Mouse (Mus musculus) neural tube, embryonic 14.5 days (tissue): ENCODE results near the gene Rbl2. TPM values are rescaled to one million over a fixed set of nuclear protein-coding genes. Genes with fewer than 3 reads are reported as not detected.

Experiments used
- ATAC-seq: fragments of 200-750 bp; cut with Nextera tagmentation; 2 replicates; pipeline ENCODE4 v1.8.0; 2017; ENCODE audit warnings: low read depth, mild to moderate bottlenecking, moderate TSS enrichment, moderate library complexity
- H3K27ac ChIP-seq: fragments of 300-500 bp; sonication (generic); 2 replicates; pipeline ENCODE4 v1.5.1; 2014; ENCODE audit warnings: low read depth, mild to moderate bottlenecking, control low read depth, low read length, moderate library complexity, mixed read lengths
- H3K27me3 ChIP-seq: fragments of 300-500 bp; sonication (generic); 2 replicates; pipeline ENCODE4 v1.6.1; 2014; ENCODE audit warnings: low read length; ENCODE audit not compliant: control insufficient read depth, insufficient read depth
- H3K36me3 ChIP-seq: fragments of 300-500 bp; sonication (generic); 2 replicates; pipeline ENCODE4 v1.6.1; 2014; ENCODE audit warnings: low read length, mixed read lengths; ENCODE audit not compliant: control insufficient read depth, insufficient read depth
- H3K4me1 ChIP-seq: fragments of 300-500 bp; sonication (generic); 2 replicates; pipeline ENCODE4 v1.6.1; 2014; ENCODE audit warnings: low read length; ENCODE audit not compliant: control insufficient read depth, insufficient read depth
- H3K4me2 ChIP-seq: fragments of 300-500 bp; sonication (generic); 2 replicates; pipeline ENCODE4 v1.6.1; 2014; ENCODE audit warnings: mild to moderate bottlenecking, low read depth, low read length, control low read depth
- H3K4me3 ChIP-seq: fragments of 300-500 bp; sonication (generic); 2 replicates; pipeline ENCODE4 v1.5.1; 2014; ENCODE audit warnings: low read depth, low read length, control low read depth, mixed read lengths
- H3K9ac ChIP-seq: fragments of 300-500 bp; sonication (generic); replicated peaks from 2 replicates; pipeline ENCODE4 v1.6.1; 2014; ENCODE audit warnings: low read depth, mild to moderate bottlenecking, control low read depth, low read length, mixed read lengths
- H3K9me3 ChIP-seq: fragments of 300-500 bp; sonication (generic); 2 replicates; pipeline ENCODE4 v1.6.1; 2016; ENCODE audit warnings: low read length; ENCODE audit not compliant: control insufficient read depth
- WGBS: fragments of 180-500 bp; shearing (Covaris S2); extraction: QIAGEN DNeasy Blood & Tissue Kit; methylation state at CpG from one replicate; pipeline ENCODE4 v1.1.7; 2014; 5-methylcytosine and 5-hydroxymethylcytosine counted together
- polyA plus RNA-seq: library from polyadenylated mRNA; unstranded; fragments of >200 nt; fragmentation: Nextera tagmentation; extraction: Ambion mirVana; gene quantifications from 2 replicates; pipeline ENCODE4 v1.2.1, GENCODE M21; 2014

Rbl2 gene
- polyA plus RNA-seq, 1 experiment from 2014 or later = 28.9 TPM

GRCm38 (mm10) chr8:91140828-91141227 lies 71.0 kb downstream of the Rbl2 start:
- Histone ChIP-seq H3K27me3 (no peaks in the 10 kb centered on the region), H3K9ac (no peak overlapping the region), H3K27ac (no peak overlapping the region), H3K4me3 (no peak overlapping the region), H3K4me2 (no peak overlapping the region), H3K4me1 (no peaks in the 10 kb centered on the region), H3K9me3 (no peaks in the 10 kb centered on the region), H3K36me3 (no peaks in the 10 kb centered on the region)
- 87% methylated on average over 4 of the region's 4 CpGs for WGBS
- ATAC-seq = no peak

DNA sequence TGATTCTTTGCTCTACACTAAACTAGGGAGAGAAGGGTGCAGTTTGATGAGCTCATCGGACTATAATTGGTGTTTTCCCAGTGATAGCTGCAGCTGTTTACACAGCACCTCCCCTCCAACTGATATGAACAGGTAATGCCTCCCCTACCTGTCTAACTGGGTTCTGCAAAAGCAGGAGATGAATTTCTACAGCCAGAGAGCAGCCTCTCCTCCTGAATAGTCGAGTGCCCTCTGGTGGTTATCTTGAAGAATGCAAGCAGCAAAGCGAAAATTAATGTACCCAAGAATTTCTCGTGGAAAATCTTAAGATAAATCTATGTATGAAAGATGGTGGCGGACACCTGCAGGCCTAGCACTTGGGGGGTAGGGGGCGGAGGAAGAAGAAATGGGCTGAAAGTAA lies 77.9 kb downstream of the Rbl2 start:
- H3K27me3 ChIP-seq = no peaks in the 10 kb centered on the region
- H3K4me2 ChIP-seq = no peak overlapping the region
- H3K27ac ChIP-seq = no peak overlapping the region
- ATAC-seq = no peak
- 11% methylated on average over 6 of the region's 6 CpGs for WGBS
- no peaks in the 10 kb centered on the region for H3K4me1 ChIP-seq
- H3K4me3 ChIP-seq = no peak overlapping the region
- H3K36me3 ChIP-seq = no peaks in the 10 kb centered on the region
- no peak overlapping the region for H3K9ac ChIP-seq
- H3K9me3 ChIP-seq = no peaks in the 10 kb centered on the region

GRCm38 (mm10) chr8:91148643-91149178 lies 78.9 kb downstream of the Rbl2 start:
- ATAC-seq = no peak

DNA sequence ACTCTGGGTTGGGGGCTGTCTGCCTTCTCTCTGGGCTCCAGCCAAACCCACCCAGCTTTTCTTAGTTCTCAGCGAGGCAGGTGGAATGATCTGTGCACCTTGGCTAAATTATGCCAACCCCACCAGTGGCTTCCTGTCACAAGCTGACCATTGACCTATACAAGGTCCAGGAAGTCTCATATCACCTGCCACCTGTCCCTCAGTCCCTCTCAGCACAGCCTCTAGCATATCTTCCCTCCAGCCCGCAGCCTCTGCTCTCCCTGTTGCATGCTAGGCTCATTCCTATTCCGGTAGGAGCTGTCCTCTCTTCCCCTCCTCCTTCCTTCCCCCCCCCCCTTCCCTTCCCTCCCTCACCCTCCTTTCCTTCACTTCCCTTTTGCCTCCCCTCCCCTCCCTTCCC lies 79.4 kb downstream of the Rbl2 start:
- Histone ChIP-seq H3K4me1 (no peaks in the 10 kb centered on the region), H3K27ac (no peak overlapping the region), H3K4me3 (no peak overlapping the region), H3K9me3 (no peaks in the 10 kb centered on the region), H3K9ac (no peak overlapping the region), H3K4me2 (no peak overlapping the region), H3K36me3 (no peaks in the 10 kb centered on the region), H3K27me3 (no peaks in the 10 kb centered on the region)
- 64% methylated on average over 3 of the region's 3 CpGs for WGBS
- no peak for ATAC-seq

More at GRCm38 (mm10) chr8:91148643-91149178, 78.9 kb downstream of the Rbl2 start:
- no peaks in the 10 kb centered on the region for H3K27me3 ChIP-seq
- H3K4me1 ChIP-seq = no peaks in the 10 kb centered on the region
- no peak overlapping the region for H3K4me2 ChIP-seq
- no peak overlapping the region for H3K4me3 ChIP-seq
- H3K36me3 ChIP-seq = no peaks in the 10 kb centered on the region
- no peak overlapping the region for H3K9ac ChIP-seq
- no peak overlapping the region for H3K27ac ChIP-seq
- WGBS = 67% methylated on average over 15 of the region's 15 CpGs
- H3K9me3 ChIP-seq = no peaks in the 10 kb centered on the region

GRCm38 (mm10) chr8:91151531-91151930 lies 81.7 kb downstream of the Rbl2 start:
- no peak overlapping the region for H3K27ac ChIP-seq
- H3K9ac ChIP-seq = no peak overlapping the region
- H3K4me3 ChIP-seq = no peak overlapping the region
- H3K4me1 ChIP-seq = no peaks in the 10 kb centered on the region
- H3K4me2 ChIP-seq = no peak overlapping the region
- H3K9me3 ChIP-seq = no peaks in the 10 kb centered on the region
- WGBS = 87% methylated on average over 7 of the region's 7 CpGs
- no peaks in the 10 kb centered on the region for H3K36me3 ChIP-seq
- H3K27me3 ChIP-seq = no peaks in the 10 kb centered on the region
- ATAC-seq = no peak

- 79% methylated on average over 3 of the region's 3 CpGs for WGBS
- Histone ChIP-seq H3K4me3 (no peak overlapping the region), H3K4me2 (no peak overlapping the region), H3K9ac (no peak overlapping the region), H3K27ac (no peak overlapping the region), H3K4me1 (no peaks in the 10 kb centered on the region), H3K36me3 (no peaks in the 10 kb centered on the region), H3K9me3 (no peaks in the 10 kb centered on the region), H3K27me3 (no peaks in the 10 kb centered on the region)
- ATAC-seq = no peak
Observed at GRCm38 (mm10) chr8:91153831-91154230, 84.0 kb downstream of the Rbl2 start.

- Histone ChIP-seq H3K9me3 (no peaks in the 10 kb centered on the region), H3K27me3 (no peaks in the 10 kb centered on the region), H3K36me3 (no peaks in the 10 kb centered on the region), H3K4me3 (no peak overlapping the region), H3K9ac (no peak overlapping the region), H3K4me2 (no peak overlapping the region), H3K27ac (no peak overlapping the region), H3K4me1 (no peaks in the 10 kb centered on the region)
- WGBS = 39% methylated on average over 6 of the region's 6 CpGs
- no peak for ATAC-seq
Observed at GRCm38 (mm10) chr8:91154564-91154963, 84.7 kb downstream of the Rbl2 start.

DNA sequence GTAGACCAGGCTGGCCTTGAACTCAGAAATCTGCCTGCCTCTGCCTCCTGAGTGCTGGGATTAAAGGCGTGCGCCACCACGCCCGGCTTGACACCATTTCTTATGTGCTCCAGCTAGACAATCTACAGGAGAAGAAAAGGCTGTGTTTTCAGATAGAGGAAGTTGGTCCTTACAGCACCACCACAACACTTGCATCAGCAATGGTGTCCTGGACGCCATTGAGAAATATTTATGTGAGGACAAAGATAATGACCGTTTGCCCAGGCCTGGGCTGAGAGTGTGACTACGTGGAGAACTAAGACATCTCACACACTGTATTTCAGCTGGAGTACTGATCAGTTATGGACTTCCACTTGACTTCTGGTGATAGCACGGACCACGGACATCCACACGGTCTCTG lies 88.8 kb downstream of the Rbl2 start:
- WGBS = 94% methylated on average over 10 of the region's 10 CpGs

DNA sequence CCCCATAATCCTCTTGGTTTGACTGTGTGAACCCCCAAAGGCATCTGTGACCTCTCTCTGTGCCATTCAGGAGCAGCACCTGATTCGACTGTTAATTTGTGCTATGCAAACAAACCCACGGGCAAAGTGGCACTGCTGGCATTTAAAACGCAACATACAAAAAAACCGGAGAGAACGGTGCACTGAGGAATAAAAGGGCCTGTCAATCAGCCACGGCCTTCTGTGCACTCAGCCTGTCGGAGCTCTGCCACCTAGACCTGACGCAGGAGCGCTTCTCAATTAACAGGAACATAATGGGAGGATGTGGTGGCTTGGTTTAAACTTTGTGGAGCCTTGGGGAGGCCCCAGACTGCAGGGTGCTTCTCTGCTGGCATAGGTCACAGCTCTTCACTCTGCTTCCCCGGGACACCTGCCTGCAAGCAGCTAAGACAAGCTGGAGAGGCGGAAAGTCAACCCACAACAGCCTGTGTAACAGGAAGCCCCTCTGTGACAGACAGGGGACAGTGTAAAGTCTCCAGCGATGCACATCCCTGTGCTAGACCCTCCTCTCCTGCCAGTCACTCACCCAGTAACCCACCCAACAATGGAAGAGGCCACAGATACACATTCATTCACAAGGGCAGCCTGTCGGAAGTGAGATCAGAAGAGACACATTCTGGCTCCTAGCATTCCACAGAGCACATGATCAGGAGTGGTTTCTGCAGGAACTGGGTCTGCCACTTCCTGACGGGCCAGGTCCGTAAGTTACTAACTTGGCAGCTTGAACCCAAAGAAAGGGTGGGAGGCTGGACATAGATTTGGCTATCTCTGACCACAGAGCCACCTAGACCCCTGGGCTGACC lies 90.3 kb downstream of the Rbl2 start:
- H3K9ac ChIP-seq = no peak overlapping the region
- WGBS = 42% methylated on average over 15 of the region's 15 CpGs
- no peak for ATAC-seq

More for the DNA sequence above, 88.8 kb downstream of the Rbl2 start:
- Histone ChIP-seq H3K4me1 (no peaks in the 10 kb centered on the region), H3K9ac (no peak overlapping the region), H3K27me3 (no peaks in the 10 kb centered on the region), H3K27ac (no peak overlapping the region), H3K36me3 (no peaks in the 10 kb centered on the region), H3K4me2 (no peak overlapping the region), H3K4me3 (no peak overlapping the region), H3K9me3 (no peaks in the 10 kb centered on the region)
- no peak for ATAC-seq

More for the DNA sequence above, 90.3 kb downstream of the Rbl2 start:
- Histone ChIP-seq H3K36me3 (no peaks in the 10 kb centered on the region), H3K27ac (no peak overlapping the region), H3K27me3 (no peaks in the 10 kb centered on the region), H3K9me3 (no peaks in the 10 kb centered on the region), H3K4me3 (no peak overlapping the region), H3K4me1 (no peaks in the 10 kb centered on the region), H3K4me2 (no peak overlapping the region)
